Mouse (Mus musculus): ENCODE measurements around the gene Nenf. TPM values are rescaled to one million over a fixed set of nuclear protein-coding genes. Genes with fewer than 3 reads are reported as not detected.

The Nenf gene
- polyA plus RNA-seq, 1 experiment from 2014 or later, result 73.0 TPM

DNA sequence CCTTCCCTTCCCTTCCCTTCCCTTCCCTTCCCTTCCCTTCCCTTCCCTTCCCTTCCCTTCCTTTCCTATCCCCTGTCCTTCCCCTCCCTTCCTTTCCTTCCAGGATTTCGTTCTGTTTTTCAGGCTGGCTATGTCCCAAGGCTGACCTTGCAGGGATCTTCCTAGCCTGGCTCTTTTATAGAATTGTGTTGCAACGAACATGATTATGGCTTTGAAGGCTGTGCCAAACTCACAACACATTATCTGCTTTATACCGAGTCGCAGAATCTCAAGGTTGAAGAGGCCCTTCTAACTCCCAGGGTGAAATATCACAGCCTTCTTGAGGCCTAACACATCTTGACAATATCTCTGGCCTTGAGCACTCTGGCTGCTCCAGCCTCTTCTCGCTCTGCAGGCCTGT is 692 bp upstream of the Nenf start:
- Histone ChIP-seq H3K27ac (peak overlapping the region; percentile 3; the same call in 1 of the 2 replicates), H3K4me3 (replicated peaks) (no peak overlapping the region), H3K9me3 (no peaks in the 10 kb centered on the region)

DNA sequence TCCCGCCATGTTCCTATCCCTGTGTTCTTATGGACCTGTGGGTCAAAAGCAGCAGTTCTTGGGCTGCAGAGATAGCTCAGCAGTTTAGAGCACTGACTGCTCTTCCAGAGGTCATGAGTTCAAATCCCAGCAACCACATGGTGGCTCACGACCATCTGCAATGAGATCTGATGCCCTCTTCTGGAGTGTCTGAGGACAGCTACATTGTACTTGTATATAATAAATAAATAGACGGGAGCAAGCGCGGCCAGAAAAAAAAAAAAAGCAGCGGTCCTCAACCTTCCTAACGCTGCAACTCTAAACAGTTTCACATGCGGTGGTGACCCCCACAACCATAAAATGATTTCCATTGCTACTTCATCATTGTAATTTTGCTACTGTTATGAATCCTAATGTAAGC is 1.2 kb downstream of the Nenf start:
- Histone ChIP-seq H3K4me3 (replicated peaks) (peak overlapping the region; percentile 83; the same call in 1 of the 2 replicates), H3K9me3 (no peaks in the 10 kb centered on the region), H3K27me3 (no peaks in the 10 kb centered on the region), H3K27ac (no peak overlapping the region), H3K9ac (replicated peaks) (no peak overlapping the region), H3K36me3 (no peaks in the 10 kb centered on the region), H3K4me1 (replicated peaks) (peaks cover 8% of the 10 kb centered on the region; the same call in 1 of the 2 replicates), H3K4me2 (peak overlapping the region; percentile 69)
- 88% methylated on average over 8 of the region's 8 CpGs for WGBS
- ATAC-seq (ENCODE audit: insufficient number of reproducible peaks, insufficient read depth, low FRiP score, low TSS enrichment, low read depth), result no peak

More for the DNA sequence above, 692 bp upstream of the Nenf start:
- Histone ChIP-seq H3K36me3 (no peaks in the 10 kb centered on the region), H3K27me3 (no peaks in the 10 kb centered on the region), H3K4me2 (no peak overlapping the region), H3K9ac (replicated peaks) (no peak overlapping the region), H3K4me1 (replicated peaks) (peaks cover 8% of the 10 kb centered on the region; the same call in 1 of the 2 replicates)
- no peak for ATAC-seq (ENCODE audit: insufficient number of reproducible peaks, insufficient read depth, low FRiP score, low TSS enrichment, low read depth)
- WGBS, result 84% methylated on average over 5 of the region's 5 CpGs

DNA sequence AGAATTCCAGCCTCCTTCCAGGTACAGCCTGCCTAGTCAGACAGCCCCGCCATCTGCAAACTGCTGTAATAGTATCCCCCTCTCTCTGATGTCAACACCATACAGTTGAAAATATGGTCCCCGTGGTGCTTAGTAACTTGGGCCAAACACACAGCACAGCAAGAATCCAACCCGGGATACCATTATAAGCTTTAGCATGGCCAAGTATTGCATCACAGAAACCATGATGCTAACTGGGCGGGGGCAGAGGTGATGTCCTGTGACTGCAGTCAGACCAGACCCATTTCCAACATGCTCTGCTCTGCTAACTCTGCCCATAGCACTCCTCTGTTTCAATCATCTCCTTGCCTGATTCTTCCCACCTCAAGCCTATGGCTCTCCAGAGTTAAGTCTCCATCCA is 4.1 kb downstream of the Nenf start:
- Histone ChIP-seq H3K27ac (no peak overlapping the region), H3K4me3 (replicated peaks) (no peak overlapping the region), H3K4me2 (no peak overlapping the region), H3K36me3 (peaks cover 4% of the 10 kb centered on the region; the same call in 1 of the 2 replicates), H3K27me3 (no peaks in the 10 kb centered on the region), H3K9ac (replicated peaks) (no peak overlapping the region), H3K9me3 (no peaks in the 10 kb centered on the region), H3K4me1 (replicated peaks) (peaks cover 8% of the 10 kb centered on the region; the same call in 1 of the 2 replicates)
- ATAC-seq (ENCODE audit: insufficient number of reproducible peaks, insufficient read depth, low FRiP score, low TSS enrichment, low read depth), result no peak
- 67% methylated on average over 4 of the region's 4 CpGs for WGBS

GRCm38 (mm10) chr1:191313158-191313557 is 4.8 kb downstream of the Nenf start:
- H3K4me3 ChIP-seq (replicated peaks), result peak overlapping the region; percentile 56
- peak overlapping the region; percentile 69; the same call in 1 of the 2 replicates for H3K9ac ChIP-seq (replicated peaks)
- H3K4me1 ChIP-seq (replicated peaks), result peaks cover 8% of the 10 kb centered on the region; the same call in 1 of the 2 replicates
- no peaks in the 10 kb centered on the region for H3K9me3 ChIP-seq
- H3K36me3 ChIP-seq, result peaks cover 6% of the 10 kb centered on the region
- H3K27ac ChIP-seq, result no peak overlapping the region
- no peak for ATAC-seq (ENCODE audit: insufficient number of reproducible peaks, insufficient read depth, low FRiP score, low TSS enrichment, low read depth)
- WGBS, result 77% methylated on average over 6 of the region's 6 CpGs
- H3K27me3 ChIP-seq, result no peaks in the 10 kb centered on the region
- H3K4me2 ChIP-seq, result peak overlapping the region; percentile 58

- Histone ChIP-seq H3K36me3 (peaks cover 11% of the 10 kb centered on the region), H3K4me2 (peak overlapping the region; percentile 58), H3K27me3 (no peaks in the 10 kb centered on the region), H3K9ac (replicated peaks) (peak overlapping the region; percentile 69), H3K9me3 (no peaks in the 10 kb centered on the region), H3K27ac (peak overlapping the region; percentile 64; the same call in 1 of the 2 replicates), H3K4me1 (replicated peaks) (peaks cover 6% of the 10 kb centered on the region; the same call in 1 of the 2 replicates), H3K4me3 (replicated peaks) (peak overlapping the region; percentile 56)
- ATAC-seq (ENCODE audit: insufficient number of reproducible peaks, insufficient read depth, low FRiP score, low TSS enrichment, low read depth), result peak; percentile 89
- WGBS, result 2% methylated on average over 14 of the region's 14 CpGs
Observed at GRCm38 (mm10) chr1:191312513-191312941, 5.5 kb downstream of the Nenf start.

- H3K27me3 ChIP-seq, result no peaks in the 10 kb centered on the region
- no peak for ATAC-seq (ENCODE audit: insufficient number of reproducible peaks, insufficient read depth, low FRiP score, low TSS enrichment, low read depth)
- H3K27ac ChIP-seq, result no peak overlapping the region
- WGBS, result 75% methylated on average over 4 of the region's 4 CpGs
- peaks cover 12% of the 10 kb centered on the region for H3K36me3 ChIP-seq
- H3K4me3 ChIP-seq (replicated peaks), result no peak overlapping the region
- no peak overlapping the region for H3K4me2 ChIP-seq
- no peaks in the 10 kb centered on the region for H3K9me3 ChIP-seq
- H3K9ac ChIP-seq (replicated peaks), result no peak overlapping the region
- no peaks in the 10 kb centered on the region for H3K4me1 ChIP-seq (replicated peaks)
Observed at GRCm38 (mm10) chr1:191311296-191311898, 6.6 kb downstream of the Nenf start.

- Histone ChIP-seq H3K4me1 (replicated peaks) (no peaks in the 10 kb centered on the region), H3K27ac (no peak overlapping the region), H3K4me3 (replicated peaks) (no peak overlapping the region), H3K27me3 (no peaks in the 10 kb centered on the region), H3K4me2 (no peak overlapping the region), H3K9me3 (no peaks in the 10 kb centered on the region), H3K9ac (replicated peaks) (no peak overlapping the region), H3K36me3 (peaks cover 16% of the 10 kb centered on the region)
- 80% methylated on average over 9 of the region's 9 CpGs for WGBS
- no peak for ATAC-seq (ENCODE audit: insufficient number of reproducible peaks, insufficient read depth, low FRiP score, low TSS enrichment, low read depth)
Observed at GRCm38 (mm10) chr1:191307766-191308455, 10.1 kb downstream of the Nenf start.

- peaks cover 16% of the 10 kb centered on the region for H3K36me3 ChIP-seq
- H3K9ac ChIP-seq (replicated peaks), result no peak overlapping the region
- no peaks in the 10 kb centered on the region for H3K27me3 ChIP-seq
- no peak overlapping the region for H3K4me2 ChIP-seq
- H3K4me1 ChIP-seq (replicated peaks), result no peaks in the 10 kb centered on the region
- H3K27ac ChIP-seq, result no peak overlapping the region
- H3K9me3 ChIP-seq, result no peaks in the 10 kb centered on the region
- H3K4me3 ChIP-seq (replicated peaks), result no peak overlapping the region
- ATAC-seq (ENCODE audit: insufficient number of reproducible peaks, insufficient read depth, low FRiP score, low TSS enrichment, low read depth), result no peak
- WGBS, result 86% methylated on average over 9 of the region's 9 CpGs
Observed at GRCm38 (mm10) chr1:191306316-191306715, 11.7 kb downstream of the Nenf start.

- Histone ChIP-seq H3K36me3 (peaks cover 16% of the 10 kb centered on the region), H3K4me3 (replicated peaks) (no peak overlapping the region), H3K27me3 (no peaks in the 10 kb centered on the region), H3K4me2 (no peak overlapping the region), H3K9ac (replicated peaks) (no peak overlapping the region), H3K9me3 (no peaks in the 10 kb centered on the region), H3K27ac (no peak overlapping the region), H3K4me1 (replicated peaks) (no peaks in the 10 kb centered on the region)
- WGBS, result 71% methylated on average over 7 of the region's 7 CpGs
- no peak for ATAC-seq (ENCODE audit: insufficient number of reproducible peaks, insufficient read depth, low FRiP score, low TSS enrichment, low read depth)
Observed at GRCm38 (mm10) chr1:191305610-191306009, 12.4 kb downstream of the Nenf start.

DNA sequence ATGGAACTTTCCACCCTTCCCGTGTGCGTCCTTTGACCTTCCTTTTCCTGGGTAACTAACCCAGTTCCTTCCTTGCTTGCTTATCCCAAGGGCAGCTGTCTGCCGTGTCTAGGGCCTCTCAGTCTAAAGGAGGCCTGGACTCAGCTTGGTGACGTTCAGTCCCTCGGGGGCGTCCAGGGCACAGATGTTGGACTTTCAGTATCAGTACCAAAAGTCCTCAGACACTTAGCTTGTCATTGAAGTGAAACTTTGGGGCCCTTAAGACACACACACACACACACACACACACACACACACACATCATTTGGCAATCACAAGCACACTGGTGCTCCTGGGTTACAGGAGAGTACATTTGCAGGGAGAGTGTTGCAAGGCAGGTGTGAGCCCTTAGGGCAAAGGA is 13.8 kb downstream of the Nenf start:
- Histone ChIP-seq H3K4me1 (replicated peaks) (0 out of 2 replicates have a peak, but pooled peaks cover 3% of the 10 kb centered on the region), H3K27ac (no peak overlapping the region), H3K4me3 (replicated peaks) (no peak overlapping the region), H3K9ac (replicated peaks) (no peak overlapping the region), H3K36me3 (peaks cover 14% of the 10 kb centered on the region), H3K4me2 (no peak overlapping the region), H3K9me3 (no peaks in the 10 kb centered on the region), H3K27me3 (no peaks in the 10 kb centered on the region)
- ATAC-seq (ENCODE audit: insufficient number of reproducible peaks, insufficient read depth, low FRiP score, low TSS enrichment, low read depth), result no peak
- 72% methylated on average over 6 of the region's 6 CpGs for WGBS

DNA sequence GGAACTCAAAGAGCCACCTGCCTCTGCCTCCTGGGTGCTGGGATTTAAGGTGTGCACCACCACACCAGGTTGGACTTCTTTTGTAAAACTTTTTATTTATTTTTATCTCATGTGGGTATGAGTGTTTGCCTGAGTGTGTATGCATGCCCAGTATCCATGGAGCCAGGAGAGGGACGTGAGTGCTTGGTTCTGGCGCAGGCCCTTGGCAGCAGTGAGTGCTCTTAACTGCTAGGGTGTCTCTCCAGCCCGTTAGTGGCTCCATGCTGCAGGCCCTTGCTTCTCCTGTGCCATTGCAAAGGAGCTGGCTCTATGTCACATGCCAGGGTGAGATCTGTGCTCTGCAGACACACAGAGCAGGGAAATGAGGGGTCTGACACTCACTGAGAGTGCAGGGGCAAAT is 14.3 kb downstream of the Nenf start:
- H3K9ac ChIP-seq (replicated peaks), result no peak overlapping the region
- no peak overlapping the region for H3K4me3 ChIP-seq (replicated peaks)
- no peaks in the 10 kb centered on the region for H3K27me3 ChIP-seq
- H3K36me3 ChIP-seq, result peaks cover 11% of the 10 kb centered on the region
- WGBS, result 76% methylated on average over 3 of the region's 3 CpGs
- H3K27ac ChIP-seq, result no peak overlapping the region
- no peak for ATAC-seq (ENCODE audit: insufficient number of reproducible peaks, insufficient read depth, low FRiP score, low TSS enrichment, low read depth)
- H3K4me1 ChIP-seq (replicated peaks), result 0 out of 2 replicates have a peak, but pooled peaks cover 5% of the 10 kb centered on the region
- H3K4me2 ChIP-seq, result no peak overlapping the region
- H3K9me3 ChIP-seq, result no peaks in the 10 kb centered on the region
